Mouse (Mus musculus): Measurements from ENCODE around the gene Olig3. TPM values are rescaled to one million over a fixed set of nuclear protein-coding genes. Genes with fewer than 3 reads are reported as not detected.

The Olig3 gene
- total RNA-seq (2021) = not detected
- long read RNA-seq, experiment 1 = 0 reads
- long read RNA-seq, experiment 2 = 0 reads

DNA sequence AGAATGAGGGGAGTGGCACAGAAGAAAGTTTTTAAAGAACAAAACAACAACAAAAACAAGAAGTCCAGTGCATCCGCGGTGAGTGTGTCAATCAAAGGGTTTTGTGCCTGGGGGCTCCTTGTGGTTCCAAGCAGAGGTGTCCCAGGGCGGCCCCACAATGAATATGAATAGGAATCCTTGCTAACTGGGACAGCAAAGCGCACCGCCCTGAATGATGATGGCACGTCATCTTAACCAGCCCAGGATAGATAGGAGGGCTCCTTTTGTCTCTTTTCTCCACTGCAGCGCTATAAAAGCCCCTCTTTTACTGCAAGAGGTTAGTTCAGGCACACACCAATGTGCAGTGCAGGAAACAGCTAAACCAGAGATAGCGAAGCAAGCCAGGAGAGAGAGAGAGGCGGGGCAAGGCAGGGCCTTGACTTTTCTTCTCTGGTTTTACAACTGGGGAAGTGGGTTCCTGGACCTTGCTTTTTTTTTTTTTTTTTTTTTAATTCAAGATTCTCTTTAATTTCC lies at the start of gene Olig3:
TSS of gene Olig3 (plus strand) at position 463 of the 513 bp plus-strand sequence.
- DNase-seq (ENCODE audit: low spot score in 2 of 2) = no peak
- no peak for TF ChIP-seq CTCF (conservative IDR thresholded peaks at IDR 0.05)
- H3K27ac ChIP-seq = no peak within 1 kb of the TSS
- H3K4me3 ChIP-seq = no peak within 1 kb of the TSS

DNA sequence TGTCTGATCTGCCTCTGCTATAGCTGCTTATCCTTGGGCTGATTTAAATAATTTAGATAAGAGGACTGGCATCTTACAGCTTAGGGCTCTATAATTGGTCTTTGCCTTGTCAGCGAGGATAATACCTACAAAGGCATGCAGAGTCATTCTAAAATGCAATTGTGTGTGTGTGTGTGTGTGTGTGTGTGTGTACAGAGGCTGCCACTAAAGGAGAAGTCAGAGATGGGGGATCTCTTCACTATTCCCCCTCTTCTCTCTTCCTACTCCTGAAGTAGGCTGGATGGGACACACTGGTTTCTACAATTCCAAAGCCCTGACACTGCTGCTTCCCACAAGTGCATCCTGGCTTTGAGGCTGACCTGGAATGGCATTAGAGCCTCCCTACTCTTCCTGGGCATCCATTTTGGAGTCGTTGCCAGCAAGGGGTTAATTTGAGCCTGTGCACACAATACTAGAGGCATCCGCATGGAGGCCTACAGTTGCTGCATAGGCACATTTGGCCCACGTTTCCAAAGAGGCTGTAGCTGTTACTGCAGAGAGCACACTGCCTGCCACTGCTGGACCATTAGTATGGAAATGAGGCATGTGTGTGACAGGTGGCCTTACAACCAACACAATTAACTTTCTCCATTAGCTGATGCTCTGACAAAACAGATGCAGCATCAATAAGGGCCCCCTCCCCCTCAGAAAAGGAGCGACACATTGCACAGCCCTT lies 46.5 kb upstream of the Olig3 start:
- Histone ChIP-seq H3K4me3 (no peak overlapping the region), H3K27ac (no peak overlapping the region)
- no peak for TF ChIP-seq CTCF (conservative IDR thresholded peaks at IDR 0.05)
- no peak for DNase-seq (ENCODE audit: low spot score in 2 of 2)

DNA sequence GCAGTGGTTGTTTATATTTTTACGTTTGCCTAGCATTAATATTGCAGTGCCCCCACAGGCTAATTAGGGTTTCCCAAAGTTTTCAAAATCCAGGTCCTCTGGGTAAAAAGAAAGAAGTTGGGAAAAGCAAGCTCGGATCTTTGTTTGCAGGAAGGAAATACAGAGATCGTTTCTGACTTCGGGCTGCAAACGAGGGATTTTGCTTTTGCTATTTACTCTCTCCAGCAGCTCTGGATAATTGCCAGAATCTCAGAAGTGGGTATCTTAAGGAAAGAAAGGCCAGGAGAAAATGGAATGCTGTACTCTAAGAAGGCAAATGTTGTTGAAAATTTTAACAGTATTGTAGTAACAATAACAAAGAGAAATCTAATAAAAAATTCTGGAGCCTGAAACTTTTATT lies 45.9 kb upstream of the Olig3 start:
- Histone ChIP-seq H3K27ac (no peak overlapping the region), H3K4me3 (no peak overlapping the region)
- no peak for DNase-seq (ENCODE audit: low spot score in 2 of 2)
- no peak for TF ChIP-seq CTCF (conservative IDR thresholded peaks at IDR 0.05)

DNA sequence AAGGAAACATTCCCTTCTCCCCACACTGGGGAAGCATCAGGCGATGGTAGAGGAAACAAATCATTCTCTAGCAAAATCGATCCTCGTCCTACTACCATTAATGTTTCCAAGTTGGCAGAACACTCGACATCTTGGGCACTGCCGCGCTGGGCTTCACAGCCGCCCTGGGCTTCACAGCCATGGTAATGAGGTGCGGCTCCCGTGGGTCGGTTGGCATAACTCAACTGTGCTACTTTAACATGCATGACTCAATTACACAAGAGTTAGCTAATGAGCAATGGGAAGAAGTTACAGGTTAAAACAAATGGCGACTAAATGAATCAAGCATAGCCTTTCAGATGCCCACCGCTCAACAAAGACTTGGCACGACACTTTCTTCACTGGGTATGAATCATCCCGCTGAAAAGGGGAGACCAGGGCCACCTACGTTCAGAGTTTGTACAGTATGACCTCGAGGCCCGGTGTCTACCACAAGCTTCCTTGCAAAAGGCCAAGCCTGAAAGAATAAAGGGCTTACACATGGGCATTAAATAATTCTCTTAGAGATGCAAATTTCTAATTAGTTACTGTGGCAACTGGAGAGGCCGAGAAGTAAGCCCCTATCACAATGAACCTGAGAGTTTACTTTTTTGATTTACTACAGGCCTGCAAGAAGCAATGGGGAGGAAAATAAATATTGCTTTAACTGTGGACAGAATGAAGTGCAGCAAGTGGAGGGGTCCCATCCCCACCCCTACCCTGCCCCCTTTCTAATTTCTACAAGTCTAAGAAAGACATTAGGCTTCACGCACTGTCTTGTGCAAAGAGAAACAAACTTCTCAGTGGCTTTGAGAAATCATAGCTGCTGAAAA lies 38.1 kb upstream of the Olig3 start:
- TF ChIP-seq CTCF (conservative IDR thresholded peaks at IDR 0.05) = no peak
- Histone ChIP-seq H3K4me3 (no peak overlapping the region), H3K27ac (no peak overlapping the region)
- no peak for DNase-seq (ENCODE audit: low spot score in 2 of 2)

GRCm38 (mm10) chr10:19321781-19322180 lies 34.6 kb upstream of the Olig3 start:
- TF ChIP-seq CTCF (conservative IDR thresholded peaks at IDR 0.05) = no peak
- no peak overlapping the region for H3K4me3 ChIP-seq
- DNase-seq (ENCODE audit: low spot score in 2 of 2) = no peak
- H3K27ac ChIP-seq = no peak overlapping the region

- DNase-seq (ENCODE audit: low spot score in 2 of 2) = no peak
- no peak for TF ChIP-seq CTCF (conservative IDR thresholded peaks at IDR 0.05)
- Histone ChIP-seq H3K27ac (no peak overlapping the region), H3K4me3 (no peak overlapping the region)
Observed at GRCm38 (mm10) chr10:19329191-19329777, 27.0 kb upstream of the Olig3 start.

- Histone ChIP-seq H3K4me3 (no peak overlapping the region), H3K27ac (no peak overlapping the region)
- no peak for DNase-seq (ENCODE audit: low spot score in 2 of 2)
- no peak for TF ChIP-seq CTCF (conservative IDR thresholded peaks at IDR 0.05)
Observed at GRCm38 (mm10) chr10:19333425-19333824, 22.9 kb upstream of the Olig3 start.

DNA sequence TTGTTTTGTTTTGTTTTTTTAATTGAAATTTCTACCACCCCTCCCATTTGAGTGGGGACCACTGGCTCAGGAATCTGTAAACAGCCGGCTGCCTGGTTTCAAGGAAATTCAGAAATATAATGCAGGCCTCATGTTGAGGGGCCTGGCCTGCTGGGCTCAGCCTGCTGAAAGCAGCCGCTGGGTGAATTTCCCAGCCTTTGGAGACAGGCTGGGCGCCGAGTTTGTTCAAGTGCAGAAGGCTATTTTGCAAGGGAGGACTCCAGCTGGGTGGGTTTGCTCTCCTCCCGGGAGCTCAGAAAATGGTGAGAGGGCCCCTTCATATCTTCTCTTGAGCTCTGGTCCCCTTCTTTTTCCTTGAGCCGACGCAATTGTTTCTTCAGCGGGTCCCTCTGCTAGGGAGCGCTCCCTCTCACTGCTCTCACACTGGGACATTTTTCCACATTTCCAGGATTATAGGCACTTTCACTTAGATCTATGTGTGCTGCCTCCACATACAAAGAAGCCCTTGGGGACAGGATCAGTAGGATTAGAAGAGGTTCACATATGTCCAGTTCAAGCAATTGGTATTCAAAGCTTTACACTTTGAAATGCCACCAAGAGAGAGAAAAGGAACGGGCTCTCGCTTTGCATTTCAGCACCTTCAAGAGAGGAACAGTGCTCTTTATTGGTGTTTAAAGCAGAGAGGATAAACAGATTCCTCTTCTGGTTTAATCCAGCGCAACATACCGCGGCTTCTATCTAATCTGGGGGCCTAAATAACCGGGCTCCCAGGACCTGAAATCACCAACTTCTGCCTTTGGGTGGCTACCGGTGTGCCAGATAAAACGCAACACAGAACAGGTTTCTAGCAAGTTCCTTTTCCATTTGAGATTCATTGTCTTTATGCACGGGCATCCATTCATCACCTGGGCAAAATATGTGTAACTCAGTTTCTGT lies 17.4 kb upstream of the Olig3 start:
- DNase-seq (ENCODE audit: low spot score in 2 of 2) = no peak
- no peak for TF ChIP-seq CTCF (conservative IDR thresholded peaks at IDR 0.05)
- no peak overlapping the region for H3K27ac ChIP-seq
- no peak overlapping the region for H3K4me3 ChIP-seq

DNA sequence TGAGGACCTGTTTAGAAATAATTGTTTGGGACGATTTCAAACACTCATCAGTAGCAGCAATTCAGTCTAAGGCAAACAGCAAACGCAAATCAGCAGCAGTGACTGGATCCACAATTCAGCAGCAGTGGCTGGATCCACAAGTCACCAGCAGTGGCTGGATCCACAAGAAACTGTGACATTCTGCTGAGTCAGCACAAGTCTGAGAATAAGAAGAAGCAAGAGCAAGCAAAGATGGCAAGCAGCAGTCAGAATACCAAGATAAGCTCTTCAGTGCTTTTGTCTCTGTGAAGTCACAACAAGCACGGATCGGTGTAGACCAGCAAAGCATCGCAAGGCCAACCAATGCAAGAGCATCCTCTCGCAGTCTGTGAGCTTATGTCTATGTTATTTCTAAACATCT lies 12.3 kb upstream of the Olig3 start:
- DNase-seq (ENCODE audit: low spot score in 2 of 2) = no peak
- no peak for TF ChIP-seq CTCF (conservative IDR thresholded peaks at IDR 0.05)

DNA sequence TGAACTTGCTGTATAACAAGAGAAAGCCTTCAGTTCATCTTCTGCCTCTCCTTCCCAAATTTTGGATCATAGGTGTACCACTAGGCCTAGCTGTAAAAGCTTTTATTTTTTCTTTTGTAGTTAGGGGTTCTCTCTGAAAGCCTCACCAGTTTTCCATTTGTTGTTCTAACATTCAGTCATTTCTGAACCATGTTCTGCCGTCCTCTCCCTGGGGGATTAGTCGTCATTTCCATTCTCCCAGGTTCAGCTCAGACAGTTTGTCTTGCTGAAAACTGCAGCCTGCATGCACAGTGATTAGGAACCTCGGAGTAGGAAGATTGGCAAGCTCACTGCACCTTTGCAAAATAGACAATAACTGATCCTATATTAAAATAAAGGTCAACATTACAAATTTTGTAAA lies 7.0 kb upstream of the Olig3 start:
- no peak for DNase-seq (ENCODE audit: low spot score in 2 of 2)
- H3K4me3 ChIP-seq = no peak overlapping the region
- TF ChIP-seq CTCF (conservative IDR thresholded peaks at IDR 0.05) = no peak
- no peak overlapping the region for H3K27ac ChIP-seq

More for the DNA sequence above, 12.3 kb upstream of the Olig3 start:
- no peak overlapping the region for H3K4me3 ChIP-seq
- H3K27ac ChIP-seq = no peak overlapping the region

DNA sequence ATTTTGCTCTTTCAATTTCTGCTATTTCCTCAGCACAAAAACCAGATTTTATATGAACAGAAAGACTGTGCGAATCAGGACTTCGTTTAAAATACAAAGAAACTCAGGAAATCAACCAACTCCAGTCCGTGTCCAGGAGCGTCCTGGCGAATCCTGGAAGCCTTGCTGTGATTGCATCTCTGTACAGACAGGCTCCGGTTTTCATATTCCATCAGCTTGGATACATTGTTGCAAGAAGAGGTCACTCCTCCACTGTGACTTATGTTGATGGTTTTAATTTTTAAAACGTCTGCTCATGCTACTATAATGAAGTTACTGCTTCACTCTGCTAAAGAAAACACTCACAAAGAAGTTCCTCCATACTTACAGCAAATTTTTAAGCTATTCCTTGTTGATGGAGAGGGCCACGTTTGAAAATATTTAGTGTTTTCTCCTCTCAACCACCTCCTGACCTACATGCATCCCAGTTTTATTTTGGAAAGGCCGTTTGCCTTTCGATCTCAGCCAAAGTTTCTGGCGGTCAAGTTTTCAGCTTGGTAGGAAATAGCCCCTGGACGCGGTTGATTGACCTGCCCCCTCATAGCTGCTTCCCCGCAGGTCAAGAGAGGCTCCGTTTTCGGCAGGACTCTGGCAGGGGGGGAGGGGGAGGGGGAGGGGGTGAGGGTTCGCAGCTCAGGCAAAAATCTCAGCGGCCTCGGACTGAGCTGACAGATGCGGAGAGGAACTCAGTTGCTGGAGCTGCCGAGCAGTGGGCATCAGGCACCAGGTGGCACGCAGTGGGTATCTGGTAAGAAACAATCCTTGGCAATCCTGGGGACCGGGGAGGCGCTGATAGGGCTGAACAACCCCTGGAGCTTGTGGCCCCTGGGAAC lies 4.1 kb upstream of the Olig3 start:
- DNase-seq (ENCODE audit: low spot score in 2 of 2) = no peak
- Histone ChIP-seq H3K4me3 (no peak overlapping the region), H3K27ac (no peak overlapping the region)
- TF ChIP-seq CTCF (conservative IDR thresholded peaks at IDR 0.05) = no peak

All from layer of hippocampus, adult 2 months (tissue).